Mouse (Mus musculus) forebrain, embryonic 13.5 days (tissue): ENCODE data around the gene Zbtb9. TPM values are rescaled to one million over a fixed set of nuclear protein-coding genes. Genes with fewer than 3 reads are reported as not detected.
A peak's percentile ranks its signal among the peaks of the same experiment; 100 is the strongest.

Source experiments
- ATAC-seq: fragments of 200-750 bp; cut with Nextera tagmentation; 2 replicates; pipeline ENCODE4 v1.8.0; 2017
- H3K27ac ChIP-seq: fragments of 300-500 bp; sonication (generic); 2 replicates; pipeline ENCODE4 v1.5.1; 2015; ENCODE audit warnings: inconsistent platforms, mild to moderate bottlenecking, moderate library complexity
- H3K27me3 ChIP-seq: fragments of 300-500 bp; sonication (generic); 2 replicates; pipeline ENCODE4 v1.6.1; 2015; ENCODE audit warnings: mild to moderate bottlenecking, inconsistent platforms
- H3K36me3 ChIP-seq: fragments of 300-500 bp; sonication (generic); 2 replicates; pipeline ENCODE4 v1.6.1; 2015; ENCODE audit warnings: mild to moderate bottlenecking, inconsistent platforms; ENCODE audit not compliant: poor library complexity, severe bottlenecking
- H3K4me1 ChIP-seq: fragments of 300-500 bp; sonication (generic); 2 replicates; pipeline ENCODE4 v1.6.1; 2015; ENCODE audit warnings: inconsistent platforms
- H3K4me2 ChIP-seq: fragments of 300-500 bp; sonication (generic); 2 replicates; pipeline ENCODE4 v1.6.1; 2015; ENCODE audit warnings: inconsistent platforms, mild to moderate bottlenecking, moderate library complexity
- H3K4me3 ChIP-seq: fragments of 300-500 bp; sonication (generic); 2 replicates; pipeline ENCODE4 v1.5.1; 2015; ENCODE audit warnings: mild to moderate bottlenecking, inconsistent platforms
- H3K9ac ChIP-seq: fragments of 300-500 bp; sonication (generic); 2 replicates; pipeline ENCODE4 v1.6.1; 2015; ENCODE audit warnings: mild to moderate bottlenecking, inconsistent platforms
- H3K9me3 ChIP-seq: fragments of 300-500 bp; sonication (generic); replicated peaks from 2 replicates; pipeline ENCODE4 v1.6.1; 2016; ENCODE audit warnings: inconsistent platforms
- whole genome bisulfite sequencing: fragments of 180-500 bp; shearing (Covaris S2); methylation state at CpG from one replicate; pipeline ENCODE4 v1.1.7; 2015; 5-methylcytosine and 5-hydroxymethylcytosine counted together
- polyA plus RNA-seq: library from polyadenylated mRNA; unstranded; fragments of >200 nt; fragmentation: Nextera tagmentation; extraction: Ambion mirVana; gene quantifications from 2 replicates; pipeline ENCODE4 v1.2.1, GENCODE M21; 2015

Zbtb9 gene
- polyA plus RNA-seq, 1 experiment from 2014 or later = 17.4 TPM

DNA sequence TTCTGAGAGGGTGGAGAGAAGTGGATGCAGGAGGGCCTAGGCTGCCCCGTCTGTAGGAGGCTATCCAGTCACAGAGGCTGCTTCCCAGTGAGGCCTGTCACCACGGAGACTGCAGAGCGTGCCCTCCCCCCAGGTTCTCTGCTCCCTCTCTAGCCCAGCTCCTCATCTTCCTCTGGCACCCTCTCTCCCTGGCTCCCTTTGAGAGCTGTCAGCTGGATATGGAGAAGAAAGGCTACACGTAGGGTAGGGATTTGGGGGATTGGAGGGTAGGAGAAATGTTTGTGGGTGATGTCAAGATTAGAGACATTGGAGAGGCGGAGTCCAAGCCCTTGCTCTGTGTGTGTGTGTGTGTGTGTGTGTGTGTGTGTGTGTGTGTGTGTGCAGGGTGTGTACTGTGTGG lies 23.1 kb upstream of the Zbtb9 start:
- Histone ChIP-seq H3K9ac (peak overlapping the region; percentile 90), H3K4me1 (peaks cover 91% of the 10 kb centered on the region), H3K4me2 (peak overlapping the region; percentile 93), H3K27me3 (no peaks in the 10 kb centered on the region), H3K27ac (peak overlapping the region; percentile 90), H3K36me3 (peaks cover 14% of the 10 kb centered on the region), H3K9me3 (no peaks in the 10 kb centered on the region), H3K4me3 (peak overlapping the region; percentile 74)
- no peak for ATAC-seq
- WGBS = 28% methylated on average over 5 of the region's 5 CpGs

DNA sequence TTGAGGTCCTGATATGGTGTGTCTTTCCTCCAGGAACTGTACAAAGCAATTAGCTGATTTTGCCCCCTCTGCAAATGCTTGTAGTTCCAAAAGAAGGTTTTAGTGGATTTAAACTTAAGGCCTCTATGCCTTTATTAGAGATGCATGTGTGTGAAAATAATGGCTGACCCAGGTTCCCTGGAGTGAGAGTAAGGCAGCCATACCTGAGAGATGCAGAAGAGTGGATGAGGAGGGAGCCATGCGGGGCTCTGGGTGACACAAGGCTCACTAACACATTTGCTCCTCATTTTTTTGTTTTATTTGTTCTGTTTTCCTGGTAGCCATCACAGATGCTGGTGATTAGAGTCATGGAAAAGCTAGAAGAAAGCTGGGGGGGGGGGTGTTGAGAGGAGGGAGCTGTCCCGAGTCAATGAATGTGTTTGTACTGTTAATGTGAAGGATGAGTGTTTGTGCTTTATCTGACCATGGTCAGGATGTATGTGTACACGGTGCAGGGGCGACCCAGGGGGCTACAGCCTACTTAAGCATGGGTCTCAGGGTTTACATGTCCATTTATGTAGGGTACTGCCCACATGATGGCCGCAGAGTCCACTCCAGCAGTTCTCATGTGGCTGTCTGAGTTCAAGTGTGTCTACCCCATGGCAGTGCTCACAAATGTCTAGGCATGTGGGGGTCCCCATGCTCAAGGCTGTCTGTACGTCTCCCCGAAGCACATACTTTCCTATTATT lies 22.2 kb upstream of the Zbtb9 start:
- no peaks in the 10 kb centered on the region for H3K27me3 ChIP-seq
- H3K4me1 ChIP-seq = peaks cover 83% of the 10 kb centered on the region
- peak overlapping the region; percentile 90 for H3K9ac ChIP-seq
- H3K4me2 ChIP-seq = peak overlapping the region; percentile 93
- H3K27ac ChIP-seq = peak overlapping the region; percentile 75
- ATAC-seq = no peak
- peak overlapping the region; percentile 43 for H3K4me3 ChIP-seq
- peaks cover 21% of the 10 kb centered on the region for H3K36me3 ChIP-seq
- H3K9me3 ChIP-seq = no peaks in the 10 kb centered on the region
- 31% methylated on average over 7 of the region's 7 CpGs for WGBS

DNA sequence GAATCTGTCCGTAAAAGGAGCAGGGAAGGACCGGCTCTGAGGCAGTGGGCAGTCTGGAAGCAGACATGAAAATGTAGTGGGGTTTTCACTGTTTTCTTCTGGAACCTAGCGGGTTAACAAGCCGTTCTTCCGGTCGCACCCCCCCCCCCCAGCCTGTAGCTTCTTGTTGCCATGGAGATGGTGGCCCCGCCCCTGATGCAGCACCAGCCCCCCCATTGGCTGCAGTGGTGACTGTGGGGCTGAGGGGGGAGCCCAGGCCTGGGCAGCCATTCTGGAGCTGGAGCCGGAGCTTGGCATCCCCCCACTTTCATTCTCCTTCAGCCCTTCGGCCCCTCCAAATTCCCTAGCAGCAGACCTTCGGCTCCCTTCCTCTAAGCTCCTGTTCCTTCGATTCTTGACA lies 21.6 kb upstream of the Zbtb9 start:
- ATAC-seq = peak; percentile 61
- peaks cover 28% of the 10 kb centered on the region for H3K36me3 ChIP-seq
- H3K27me3 ChIP-seq = no peaks in the 10 kb centered on the region
- H3K27ac ChIP-seq = peak overlapping the region; percentile 75
- WGBS = 0% methylated on average over 11 of the region's 11 CpGs
- H3K9ac ChIP-seq = peak overlapping the region; percentile 71
- H3K4me2 ChIP-seq = peak overlapping the region; percentile 93
- H3K4me3 ChIP-seq = peak overlapping the region; percentile 43
- H3K4me1 ChIP-seq = peaks cover 76% of the 10 kb centered on the region
- no peaks in the 10 kb centered on the region for H3K9me3 ChIP-seq

DNA sequence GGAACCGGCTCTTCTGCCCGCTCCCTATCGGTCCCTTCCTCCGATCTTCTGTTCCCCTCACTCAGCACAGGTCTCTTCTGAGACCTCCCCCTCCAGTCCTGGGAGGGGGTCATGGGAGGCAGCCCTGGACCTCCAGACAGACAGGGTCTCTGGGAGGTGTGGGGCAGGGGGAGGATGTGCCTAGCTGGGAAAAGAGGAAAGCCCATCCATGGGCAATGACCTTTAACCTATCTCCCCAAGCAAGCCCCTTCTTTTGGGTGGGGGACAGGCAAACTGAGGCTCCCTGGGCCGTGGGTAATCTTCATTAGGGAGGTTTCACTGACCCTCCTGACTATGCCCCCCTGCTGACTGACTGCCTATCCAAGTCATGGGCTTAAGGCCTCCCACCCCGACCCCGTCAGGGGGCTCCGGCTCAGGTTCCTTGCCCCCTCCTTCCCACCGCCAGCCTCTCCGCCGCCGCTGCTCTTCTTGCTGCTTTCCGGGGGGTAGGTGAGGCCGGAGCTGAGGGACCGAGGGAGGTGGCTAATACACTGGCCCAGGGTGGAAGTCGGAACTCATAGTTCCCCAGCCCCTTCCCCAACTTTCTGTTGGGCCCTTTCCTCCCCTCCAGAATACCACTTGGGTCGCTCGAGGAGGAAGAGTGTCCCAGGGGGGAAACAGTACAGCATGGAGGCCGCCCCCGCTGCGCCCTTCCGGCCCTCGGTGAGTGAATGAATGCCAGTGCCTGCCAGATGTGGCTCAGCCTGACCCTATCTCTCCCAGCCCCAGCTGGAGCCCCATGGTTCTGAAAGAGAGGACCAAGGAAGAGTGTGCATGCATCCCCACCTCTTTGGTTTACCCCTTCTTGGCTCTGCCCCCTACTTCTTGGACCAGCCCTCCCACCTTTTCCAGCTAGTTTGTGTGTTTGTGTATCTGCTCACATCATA lies 20.8 kb upstream of the Zbtb9 start:
- ATAC-seq = peak; percentile 39; the same call in 1 of the 2 replicates
- peaks cover 68% of the 10 kb centered on the region for H3K4me1 ChIP-seq

DNA sequence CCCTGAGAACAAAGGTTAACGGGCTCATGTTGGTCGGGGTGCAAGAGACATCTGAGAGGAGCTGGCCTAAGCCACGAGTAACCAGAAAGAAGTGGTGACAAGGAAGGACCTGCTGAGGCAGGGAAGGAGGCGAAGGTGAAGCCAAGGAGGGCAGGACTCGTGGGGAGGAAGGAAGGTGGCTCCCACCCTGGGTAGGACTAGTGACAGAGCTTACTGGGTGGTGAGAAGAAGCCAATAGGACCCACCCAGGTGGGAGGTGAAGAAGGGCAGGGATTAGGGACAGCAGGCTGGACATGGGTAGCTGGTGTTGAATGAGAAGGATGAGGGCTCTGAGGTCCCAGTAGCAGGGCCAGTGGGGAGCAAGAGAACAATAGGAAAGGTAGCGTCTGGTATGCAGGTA lies 19.8 kb upstream of the Zbtb9 start:
- ATAC-seq = no peak
- WGBS = 26% methylated on average over 6 of the region's 6 CpGs
- peak overlapping the region; percentile 43 for H3K4me3 ChIP-seq
- H3K36me3 ChIP-seq = peaks cover 46% of the 10 kb centered on the region
- H3K4me1 ChIP-seq = peaks cover 60% of the 10 kb centered on the region
- H3K27me3 ChIP-seq = no peaks in the 10 kb centered on the region
- peak overlapping the region; percentile 93 for H3K4me2 ChIP-seq
- peak overlapping the region; percentile 71 for H3K9ac ChIP-seq
- no peak overlapping the region for H3K27ac ChIP-seq
- H3K9me3 ChIP-seq = no peaks in the 10 kb centered on the region

More for the DNA sequence above, 20.8 kb upstream of the Zbtb9 start:
- 3% methylated on average over 22 of the region's 23 CpGs for WGBS
- H3K9ac ChIP-seq = peak overlapping the region; percentile 71
- peak overlapping the region; percentile 75 for H3K27ac ChIP-seq
- peak overlapping the region; percentile 43 for H3K4me3 ChIP-seq
- peaks cover 36% of the 10 kb centered on the region for H3K36me3 ChIP-seq
- no peaks in the 10 kb centered on the region for H3K9me3 ChIP-seq
- H3K4me2 ChIP-seq = peak overlapping the region; percentile 93
- H3K27me3 ChIP-seq = no peaks in the 10 kb centered on the region

DNA sequence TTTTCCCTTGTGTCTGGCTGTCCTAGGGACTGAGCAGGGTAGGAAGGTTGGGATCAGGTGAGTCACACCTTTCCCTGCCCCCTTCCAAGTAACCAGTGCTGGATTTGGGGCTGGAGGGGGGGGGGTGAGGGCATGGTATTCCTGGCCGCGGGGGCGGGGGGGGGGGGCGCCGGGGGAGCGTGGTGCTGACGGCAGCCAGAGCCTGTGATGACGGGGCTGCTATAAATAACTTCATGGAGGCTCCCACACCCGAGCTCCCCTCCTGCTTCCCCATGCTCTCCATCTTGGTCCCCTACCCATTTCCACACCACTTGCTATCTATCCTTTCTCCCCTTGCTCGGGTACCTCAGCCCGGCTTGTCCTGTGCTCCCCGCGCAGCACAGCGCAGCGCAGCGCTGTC lies 19.2 kb upstream of the Zbtb9 start:
- Histone ChIP-seq H3K4me2 (peak overlapping the region; percentile 93), H3K9me3 (no peaks in the 10 kb centered on the region), H3K27me3 (no peaks in the 10 kb centered on the region), H3K9ac (peak overlapping the region; percentile 71), H3K4me3 (peak overlapping the region; percentile 43), H3K27ac (no peak overlapping the region; the same call in 1 of the 2 replicates), H3K36me3 (peaks cover 51% of the 10 kb centered on the region), H3K4me1 (peaks cover 58% of the 10 kb centered on the region)
- ATAC-seq = no peak
- WGBS = 15% methylated on average over 11 of the region's 16 CpGs

DNA sequence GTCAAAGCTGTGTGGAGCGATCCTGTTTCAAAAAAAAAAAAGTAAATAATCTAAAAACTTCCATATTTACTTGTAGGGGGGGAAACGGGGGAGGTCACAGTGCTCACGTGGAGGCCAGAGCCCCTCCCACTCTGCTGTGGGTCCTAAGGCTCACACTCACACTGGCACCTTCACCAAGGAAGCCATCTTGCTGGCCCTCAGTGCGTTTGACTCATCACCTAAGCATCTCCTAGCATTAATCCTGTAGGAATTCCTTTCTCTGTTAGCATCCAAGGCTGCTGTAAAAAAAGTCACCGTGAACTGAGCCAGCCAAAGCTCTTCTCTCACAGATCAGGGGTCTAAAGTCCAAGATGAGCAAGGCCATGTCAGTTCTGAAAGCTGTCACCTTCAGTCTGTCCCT lies 16.7 kb upstream of the Zbtb9 start:
- Histone ChIP-seq H3K27ac (no peak overlapping the region), H3K4me3 (no peak overlapping the region), H3K9me3 (no peaks in the 10 kb centered on the region), H3K9ac (no peak overlapping the region), H3K4me1 (peaks cover 33% of the 10 kb centered on the region), H3K4me2 (no peak overlapping the region), H3K36me3 (peaks cover 77% of the 10 kb centered on the region), H3K27me3 (no peaks in the 10 kb centered on the region)
- no peak for ATAC-seq
- 86% methylated on average over 5 of the region's 5 CpGs for WGBS

DNA sequence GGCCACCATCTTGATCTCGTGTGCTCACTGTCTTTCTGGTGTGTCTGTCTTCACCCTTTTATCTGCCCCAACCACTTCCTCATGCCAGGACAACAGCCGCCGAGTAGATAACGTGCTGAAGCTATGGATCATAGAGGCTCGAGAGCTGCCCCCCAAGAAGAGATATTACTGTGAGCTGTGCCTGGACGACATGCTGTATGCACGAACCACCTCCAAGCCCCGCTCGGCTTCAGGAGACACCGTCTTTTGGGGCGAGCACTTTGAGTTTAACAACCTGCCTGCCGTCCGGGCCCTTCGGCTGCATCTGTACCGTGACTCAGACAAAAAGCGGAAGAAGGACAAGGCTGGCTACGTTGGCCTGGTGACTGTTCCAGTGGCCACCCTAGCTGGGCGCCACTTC lies 16.1 kb upstream of the Zbtb9 start:
- 91% methylated on average over 18 of the region's 18 CpGs for WGBS
- no peaks in the 10 kb centered on the region for H3K27me3 ChIP-seq
- no peak overlapping the region for H3K27ac ChIP-seq
- ATAC-seq = no peak
- H3K36me3 ChIP-seq = peaks cover 83% of the 10 kb centered on the region
- no peak overlapping the region for H3K4me2 ChIP-seq
- H3K4me3 ChIP-seq = no peak overlapping the region
- peaks cover 27% of the 10 kb centered on the region for H3K4me1 ChIP-seq
- no peaks in the 10 kb centered on the region for H3K9me3 ChIP-seq
- H3K9ac ChIP-seq = no peak overlapping the region

DNA sequence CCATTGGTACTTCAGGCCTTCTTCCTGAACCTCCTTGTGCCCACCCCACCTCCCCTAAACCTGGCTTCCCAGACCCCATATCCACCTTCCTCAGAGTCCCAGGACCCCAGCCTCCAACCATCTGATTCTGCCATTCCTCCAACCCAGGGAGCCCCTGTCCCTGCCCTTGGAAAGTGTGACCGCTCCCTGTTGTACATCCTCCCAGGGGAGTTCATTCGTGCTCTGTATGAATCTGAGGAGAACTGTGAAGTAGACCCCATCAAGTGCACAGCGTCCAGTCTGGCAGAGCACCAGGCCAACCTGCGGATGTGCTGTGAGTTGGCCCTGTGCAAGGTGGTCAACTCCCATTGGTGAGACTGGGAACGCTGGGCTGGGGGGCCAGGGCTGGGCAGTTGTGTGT lies 15.1 kb upstream of the Zbtb9 start:
- Histone ChIP-seq H3K9me3 (no peaks in the 10 kb centered on the region), H3K27ac (no peak overlapping the region), H3K27me3 (no peaks in the 10 kb centered on the region), H3K9ac (no peak overlapping the region), H3K36me3 (peaks cover 91% of the 10 kb centered on the region), H3K4me1 (peaks cover 17% of the 10 kb centered on the region), H3K4me3 (no peak overlapping the region), H3K4me2 (no peak overlapping the region)
- WGBS = 92% methylated on average over 5 of the region's 5 CpGs
- no peak for ATAC-seq

DNA sequence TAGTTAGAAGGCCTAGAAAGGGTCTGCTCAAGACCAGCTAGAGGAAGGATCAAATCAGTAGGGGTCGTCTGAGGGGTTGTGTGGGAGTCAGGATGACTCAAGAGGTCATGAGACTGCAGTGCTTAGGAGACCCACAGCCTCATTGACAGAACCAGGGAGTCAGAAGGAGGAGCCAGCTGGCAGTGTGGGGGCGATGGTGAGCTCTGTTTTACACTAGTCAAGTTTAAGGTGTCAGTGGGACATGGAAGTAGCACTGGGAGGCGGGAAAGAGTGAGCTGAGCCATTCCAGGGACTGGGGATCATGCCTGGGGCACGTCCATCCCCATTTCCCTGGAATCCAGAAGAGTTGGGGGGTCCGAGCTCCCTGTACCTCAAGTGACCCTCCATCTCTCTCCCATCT lies 14.1 kb upstream of the Zbtb9 start:
- no peaks in the 10 kb centered on the region for H3K27me3 ChIP-seq
- no peak overlapping the region for H3K4me3 ChIP-seq
- no peak for ATAC-seq
- no peak overlapping the region for H3K27ac ChIP-seq
- no peak overlapping the region for H3K9ac ChIP-seq
- no peak overlapping the region for H3K4me2 ChIP-seq
- 57% methylated on average over 5 of the region's 5 CpGs for WGBS
- peaks cover 93% of the 10 kb centered on the region for H3K36me3 ChIP-seq
- peaks cover 7% of the 10 kb centered on the region for H3K4me1 ChIP-seq
- no peaks in the 10 kb centered on the region for H3K9me3 ChIP-seq

DNA sequence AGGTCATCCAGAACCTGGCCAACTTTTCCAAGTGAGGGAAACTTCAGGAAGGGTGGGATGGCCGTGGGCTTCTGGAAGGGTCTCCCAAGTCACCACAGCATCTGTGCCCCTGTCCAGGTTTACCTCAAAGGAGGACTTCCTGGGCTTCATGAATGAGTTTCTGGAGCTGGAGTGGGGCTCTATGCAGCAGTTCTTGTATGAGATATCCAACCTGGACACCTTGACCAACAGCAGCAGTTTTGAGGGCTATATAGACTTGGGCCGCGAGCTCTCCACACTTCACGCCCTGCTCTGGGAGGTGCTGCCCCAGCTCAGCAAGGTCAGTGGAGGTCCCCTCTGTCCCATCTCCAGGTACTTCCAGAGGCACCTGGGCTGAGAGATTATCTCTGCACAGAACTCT lies 13.2 kb upstream of the Zbtb9 start:
- no peak for ATAC-seq
- Histone ChIP-seq H3K4me2 (no peak overlapping the region), H3K9ac (no peak overlapping the region), H3K4me3 (no peak overlapping the region), H3K36me3 (peaks cover 99% of the 10 kb centered on the region), H3K27ac (no peak overlapping the region), H3K4me1 (peaks cover under 1% of the 10 kb centered on the region; the same call in 1 of the 2 replicates), H3K27me3 (no peaks in the 10 kb centered on the region), H3K9me3 (no peaks in the 10 kb centered on the region)
- 97% methylated on average over 4 of the region's 4 CpGs for WGBS

DNA sequence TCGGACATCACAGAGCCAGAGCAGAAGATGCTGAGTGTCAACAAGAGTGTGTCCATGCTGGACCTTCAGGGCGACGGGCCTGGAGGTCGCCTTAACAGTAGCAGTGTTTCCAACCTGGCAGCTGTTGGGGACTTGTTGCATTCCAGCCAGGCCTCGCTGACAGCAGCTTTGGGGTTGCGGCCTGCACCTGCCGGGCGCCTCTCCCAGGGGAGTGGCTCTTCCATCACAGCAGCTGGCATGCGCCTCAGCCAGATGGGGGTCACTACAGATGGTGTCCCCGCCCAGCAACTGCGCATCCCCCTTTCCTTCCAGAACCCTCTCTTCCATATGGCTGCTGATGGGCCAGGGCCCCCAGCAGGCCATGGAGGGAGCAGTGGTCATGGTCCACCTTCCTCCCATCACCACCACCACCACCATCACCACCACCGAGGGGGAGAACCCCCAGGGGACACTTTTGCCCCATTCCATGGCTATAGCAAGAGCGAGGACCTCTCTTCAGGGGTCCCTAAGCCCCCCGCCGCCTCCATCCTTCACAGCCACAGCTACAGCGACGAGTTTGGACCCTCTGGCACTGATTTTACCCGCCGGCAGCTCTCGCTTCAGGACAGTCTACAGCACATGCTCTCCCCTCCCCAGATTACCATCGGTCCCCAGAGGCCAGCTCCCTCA lies 11.3 kb upstream of the Zbtb9 start:
- Histone ChIP-seq H3K27ac (no peak overlapping the region), H3K9ac (no peak overlapping the region), H3K27me3 (no peaks in the 10 kb centered on the region), H3K9me3 (no peaks in the 10 kb centered on the region), H3K4me3 (no peak overlapping the region), H3K36me3 (peaks cover 99% of the 10 kb centered on the region), H3K4me1 (no peaks in the 10 kb centered on the region), H3K4me2 (no peak overlapping the region)
- 93% methylated on average over 21 of the region's 21 CpGs for WGBS
- no peak for ATAC-seq
